Mouse (Mus musculus): ENCODE measurements at regions not wholly inside any gene's neighbourhood (a gene's known extent, or its start where the extent isn't known, plus 50 kb on each side); places are given as distances from the start of the nearest gene placed in this dataset.

DNA sequence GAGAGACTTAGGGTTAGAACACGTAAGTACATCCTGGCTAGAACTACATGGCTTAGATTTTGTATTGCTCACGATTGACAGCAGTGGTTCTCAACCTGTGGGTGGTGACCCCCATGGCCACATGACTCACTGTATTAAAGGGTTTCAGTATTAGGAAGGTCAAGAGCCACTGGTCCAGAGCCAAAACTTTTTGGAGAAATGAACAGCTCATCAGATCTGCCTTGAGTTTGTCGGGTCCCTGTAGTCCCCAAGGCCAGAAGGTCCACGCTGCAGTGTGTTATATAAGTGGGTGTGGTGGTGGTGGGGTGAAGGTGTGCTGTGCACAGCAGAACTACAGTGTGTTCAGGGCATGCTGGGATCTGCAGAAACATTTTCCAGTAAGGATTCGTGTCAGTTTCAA is 72.2 kb upstream of the Map4k3 start:
- no peak for ATAC-seq (ENCODE audit: extremely low read depth, insufficient number of reproducible peaks, low FRiP score, poor library complexity, severe bottlenecking)

DNA sequence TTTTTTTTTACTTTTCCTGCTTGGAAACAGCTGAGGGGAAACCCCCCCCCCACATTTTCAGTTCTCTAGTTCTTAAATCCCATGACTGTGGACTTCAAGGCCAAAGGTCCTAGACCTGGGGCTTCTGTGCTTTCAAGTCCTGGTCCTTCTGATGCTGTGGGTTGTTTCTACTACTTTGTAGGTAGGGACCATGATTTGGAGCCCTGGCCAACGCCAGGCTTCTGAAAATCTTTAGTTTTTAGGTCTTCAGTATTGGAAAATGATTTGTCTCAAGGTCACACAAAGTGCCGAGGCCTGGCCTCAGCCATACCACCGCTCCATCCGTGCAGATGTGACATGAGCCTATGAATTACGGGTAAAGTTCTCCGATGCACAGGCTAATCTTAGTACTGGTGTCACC is 70.8 kb upstream of the Map4k3 start:
- no peak for ATAC-seq (ENCODE audit: extremely low read depth, insufficient number of reproducible peaks, low FRiP score, poor library complexity, severe bottlenecking)

- no peak for ATAC-seq (ENCODE audit: extremely low read depth, insufficient number of reproducible peaks, low FRiP score, poor library complexity, severe bottlenecking)
Observed at GRCm38 (mm10) chr17:80798281-80798980, 70.1 kb upstream of the Map4k3 start.

GRCm38 (mm10) chr17:80796790-80797189 is 68.5 kb upstream of the Map4k3 start:
- ATAC-seq (ENCODE audit: extremely low read depth, insufficient number of reproducible peaks, low FRiP score, poor library complexity, severe bottlenecking): no peak

- no peak for ATAC-seq (ENCODE audit: extremely low read depth, insufficient number of reproducible peaks, low FRiP score, poor library complexity, severe bottlenecking)
Observed at GRCm38 (mm10) chr17:80796386-80796785, 68.1 kb upstream of the Map4k3 start.

DNA sequence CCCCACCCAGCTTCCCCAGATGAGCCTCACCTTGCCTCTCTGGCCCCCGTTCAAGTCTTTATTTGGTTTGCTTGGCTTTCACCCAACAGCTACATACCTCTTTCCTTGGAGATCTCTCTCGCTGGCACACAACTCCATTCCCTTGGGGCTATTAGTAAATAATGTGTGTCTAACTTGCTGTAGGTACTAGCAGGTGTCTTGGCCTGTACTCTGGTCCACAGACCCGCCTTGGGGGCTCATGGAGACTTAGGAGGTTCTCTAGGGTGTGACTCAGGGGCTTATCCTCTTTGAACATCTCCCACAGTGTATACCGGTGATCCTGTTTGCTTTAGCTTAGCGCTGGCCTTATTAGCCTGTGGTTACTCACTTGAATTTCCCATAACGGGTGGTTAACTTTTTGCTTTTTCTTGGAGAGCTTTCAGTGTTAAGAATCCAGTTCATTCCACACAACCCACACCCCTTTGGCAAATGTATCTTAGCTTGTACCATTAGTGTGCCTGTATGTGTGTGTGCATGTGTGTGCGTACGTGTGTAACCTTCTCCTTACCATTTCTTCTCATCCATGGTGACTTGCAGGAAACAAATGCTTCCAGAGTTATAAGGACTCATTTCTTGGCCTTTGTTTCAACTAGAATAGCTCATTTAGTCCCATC is 67.3 kb upstream of the Map4k3 start:
- ATAC-seq (ENCODE audit: extremely low read depth, insufficient number of reproducible peaks, low FRiP score, poor library complexity, severe bottlenecking): no peak

- ATAC-seq (ENCODE audit: extremely low read depth, insufficient number of reproducible peaks, low FRiP score, poor library complexity, severe bottlenecking): no peak
Observed at GRCm38 (mm10) chr17:80792605-80793004, 64.3 kb upstream of the Map4k3 start.

GRCm38 (mm10) chr17:80789706-80790105 is 61.4 kb upstream of the Map4k3 start:
- ATAC-seq (ENCODE audit: extremely low read depth, insufficient number of reproducible peaks, low FRiP score, poor library complexity, severe bottlenecking): no peak

DNA sequence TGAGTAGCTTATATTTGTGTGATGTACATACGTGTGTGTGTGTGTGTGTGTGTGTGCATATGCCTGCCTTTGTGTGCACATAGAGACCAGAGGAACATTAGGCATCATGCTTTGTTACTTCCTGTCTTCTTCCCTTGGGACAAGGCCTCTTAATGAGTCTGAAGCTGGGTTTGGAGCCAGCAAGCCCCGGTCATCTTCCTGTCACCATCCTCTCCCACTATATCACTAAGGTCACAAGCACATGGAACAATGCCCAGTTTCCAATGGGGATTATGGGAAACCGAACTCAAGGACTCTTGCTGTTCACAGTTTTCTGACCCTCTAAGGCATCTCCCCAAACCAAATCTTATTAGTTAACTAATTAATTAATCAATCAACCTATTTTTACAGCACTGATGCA is 60.7 kb upstream of the Map4k3 start:
- no peak for ATAC-seq (ENCODE audit: extremely low read depth, insufficient number of reproducible peaks, low FRiP score, poor library complexity, severe bottlenecking)

GRCm38 (mm10) chr17:80786858-80787257 is 58.6 kb upstream of the Map4k3 start:
- no peak for ATAC-seq (ENCODE audit: extremely low read depth, insufficient number of reproducible peaks, low FRiP score, poor library complexity, severe bottlenecking)

DNA sequence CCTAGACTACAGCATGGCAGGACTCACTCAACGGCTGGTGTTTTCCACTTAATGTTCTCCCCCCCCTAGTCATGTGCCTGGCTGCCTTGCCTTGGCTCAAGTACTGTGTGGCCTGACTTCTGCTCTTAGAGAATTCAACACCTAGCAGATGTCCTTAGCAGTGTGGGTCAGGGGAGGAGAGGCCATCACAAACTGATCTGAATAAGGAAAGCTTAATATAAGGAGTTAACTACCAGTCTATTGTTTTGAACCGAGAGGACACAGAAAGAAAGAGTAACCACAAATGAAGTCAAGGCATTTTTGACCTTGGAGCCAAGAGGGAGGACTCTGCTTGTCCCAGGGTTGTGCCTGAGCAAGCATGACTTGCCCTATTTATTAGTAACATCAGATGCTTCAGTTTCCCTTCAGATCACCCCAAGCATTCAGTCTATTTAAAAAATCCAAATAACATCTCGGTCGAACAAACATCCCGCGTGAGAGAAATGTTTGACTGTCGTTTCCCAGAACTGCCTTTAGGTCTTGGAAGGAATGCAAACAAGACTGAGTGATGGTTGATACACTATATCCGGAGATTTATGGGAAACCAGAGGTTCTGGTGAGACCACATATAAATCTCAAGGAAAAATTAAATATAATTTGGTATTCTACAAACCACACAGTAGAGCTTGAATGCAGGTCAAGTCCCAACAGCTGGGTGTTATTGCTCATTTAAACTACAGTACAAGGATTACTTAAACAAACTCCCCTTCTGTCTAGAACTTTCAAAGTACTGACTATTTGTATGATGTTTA is 58.0 kb upstream of the Map4k3 start:
- no peak for ATAC-seq (ENCODE audit: extremely low read depth, insufficient number of reproducible peaks, low FRiP score, poor library complexity, severe bottlenecking)

GRCm38 (mm10) chr17:80785476-80785875 is 57.2 kb upstream of the Map4k3 start:
- no peak for ATAC-seq (ENCODE audit: extremely low read depth, insufficient number of reproducible peaks, low FRiP score, poor library complexity, severe bottlenecking)

DNA sequence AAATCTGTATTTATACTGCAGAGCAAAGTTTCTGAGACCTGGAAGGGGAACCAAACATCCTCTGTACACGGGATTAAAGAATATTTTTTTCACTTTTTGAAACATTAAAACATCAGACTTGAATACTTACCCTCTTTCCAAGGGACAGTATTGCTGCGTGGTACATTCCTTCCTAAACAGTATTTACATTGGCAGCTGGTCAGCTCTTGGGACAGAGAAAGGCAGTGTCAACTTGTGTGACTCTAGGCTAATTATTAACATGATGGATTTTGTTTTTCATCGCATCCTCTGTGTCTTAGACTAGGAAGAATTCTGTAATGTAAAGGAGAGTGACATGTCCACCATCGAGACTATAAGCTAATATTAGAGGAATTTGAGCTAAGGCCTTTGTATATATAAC is 56.8 kb upstream of the Map4k3 start:
- ATAC-seq (ENCODE audit: extremely low read depth, insufficient number of reproducible peaks, low FRiP score, poor library complexity, severe bottlenecking): no peak

DNA sequence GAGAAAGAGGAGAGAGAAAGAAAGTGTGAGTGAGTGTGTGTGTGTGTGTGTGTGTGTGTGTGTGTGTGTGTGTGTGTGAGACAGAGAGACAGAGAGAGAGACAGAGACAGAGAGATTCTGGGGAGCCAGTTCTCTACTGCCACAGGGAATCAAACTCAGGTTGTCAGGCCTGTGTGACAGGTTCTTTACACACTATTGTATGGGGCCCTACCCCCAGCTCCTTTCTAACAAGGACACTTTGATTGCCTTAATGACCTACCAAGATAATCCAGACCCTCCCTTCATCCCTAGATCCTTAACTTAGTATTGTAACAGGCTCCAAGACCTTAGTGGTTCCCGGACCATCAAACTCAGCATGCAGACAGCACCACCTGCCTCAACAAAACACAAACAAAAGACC is 53.9 kb upstream of the Map4k3 start:
- no peak for ATAC-seq (ENCODE audit: extremely low read depth, insufficient number of reproducible peaks, low FRiP score, poor library complexity, severe bottlenecking)

DNA sequence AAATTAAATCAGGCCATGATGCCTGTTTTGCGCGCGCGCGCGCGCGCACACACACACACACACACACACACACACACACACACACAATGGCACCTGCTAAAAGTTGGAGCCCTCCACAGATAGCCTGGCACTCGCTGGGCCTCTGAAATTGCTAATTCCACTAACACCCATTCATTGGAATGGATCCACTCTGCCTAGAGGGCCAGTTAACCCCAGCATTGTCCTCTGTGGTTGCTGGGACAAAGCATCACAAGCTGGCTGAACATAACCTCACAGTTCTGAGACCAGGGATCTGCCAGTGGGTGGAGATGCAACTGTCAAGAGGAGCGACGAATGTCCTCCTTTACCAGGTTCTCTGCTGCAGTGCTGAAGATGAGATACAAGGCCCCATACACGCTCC is 53.3 kb upstream of the Map4k3 start:
- no peak for ATAC-seq (ENCODE audit: extremely low read depth, insufficient number of reproducible peaks, low FRiP score, poor library complexity, severe bottlenecking)

GRCm38 (mm10) chr17:80780303-80780702 is 52.0 kb upstream of the Map4k3 start:
- no peak for ATAC-seq (ENCODE audit: extremely low read depth, insufficient number of reproducible peaks, low FRiP score, poor library complexity, severe bottlenecking)

GRCm38 (mm10) chr17:80779782-80780181 is 51.5 kb upstream of the Map4k3 start:
- ATAC-seq (ENCODE audit: extremely low read depth, insufficient number of reproducible peaks, low FRiP score, poor library complexity, severe bottlenecking): no peak

All from neutrophil, adult 5-6 weeks (primary cell).